Mouse (Mus musculus): ENCODE data around the gene Crybb2.
A peak's percentile ranks its signal among the peaks of the same experiment; 100 is the strongest.

The Crybb2 gene

DNA sequence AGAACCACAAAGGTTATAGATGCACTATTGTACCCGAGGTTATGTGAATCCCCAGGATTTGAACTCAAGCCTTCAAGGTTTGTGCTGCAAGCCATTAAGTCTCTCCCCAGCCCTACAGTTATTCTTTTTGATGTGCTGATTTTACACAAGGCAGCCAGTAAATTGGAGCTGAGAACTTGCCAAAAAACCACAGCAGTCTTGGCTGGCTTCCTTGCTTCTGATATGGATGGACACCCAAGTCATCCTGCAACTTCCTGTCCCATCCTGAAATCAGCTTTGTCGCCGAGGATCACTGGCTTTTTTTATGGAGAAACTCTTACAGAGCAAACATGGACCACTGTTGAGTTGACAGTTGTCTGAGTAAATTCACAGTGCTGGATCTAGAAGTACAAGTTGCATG lies 39.8 kb downstream of the Crybb2 start:
- DNase-seq, result no peak

GRCm38 (mm10) chr5:113026706-113027105 lies 43.2 kb downstream of the Crybb2 start:
- DNase-seq, result no peak

GRCm38 (mm10) chr5:113024154-113024764 lies 45.7 kb downstream of the Crybb2 start:
- peak; percentile 96 for DNase-seq

- no peak for DNase-seq
Measured at GRCm38 (mm10) chr5:113018190-113018589, 51.7 kb downstream of the Crybb2 start.

DNA sequence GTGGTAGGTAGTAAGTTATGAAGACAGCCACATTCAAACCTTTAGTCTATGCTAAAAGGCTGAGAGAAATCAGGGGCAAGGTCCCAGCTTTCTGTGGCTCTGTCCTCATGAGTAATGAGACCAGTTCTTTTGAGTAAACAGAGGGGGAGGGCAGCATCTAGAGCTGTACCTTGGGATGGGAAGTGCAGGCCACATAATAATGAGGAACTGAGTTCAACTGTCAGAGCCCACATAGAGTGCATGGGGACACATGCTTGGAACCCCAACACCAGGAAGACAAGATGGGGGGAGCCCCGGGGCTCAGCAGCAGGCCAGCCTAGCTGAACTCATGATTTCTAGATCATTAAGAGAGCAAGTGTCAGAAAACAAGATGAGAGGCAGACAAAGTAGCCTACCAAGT lies 52.9 kb downstream of the Crybb2 start:
- no peak for DNase-seq

DNA sequence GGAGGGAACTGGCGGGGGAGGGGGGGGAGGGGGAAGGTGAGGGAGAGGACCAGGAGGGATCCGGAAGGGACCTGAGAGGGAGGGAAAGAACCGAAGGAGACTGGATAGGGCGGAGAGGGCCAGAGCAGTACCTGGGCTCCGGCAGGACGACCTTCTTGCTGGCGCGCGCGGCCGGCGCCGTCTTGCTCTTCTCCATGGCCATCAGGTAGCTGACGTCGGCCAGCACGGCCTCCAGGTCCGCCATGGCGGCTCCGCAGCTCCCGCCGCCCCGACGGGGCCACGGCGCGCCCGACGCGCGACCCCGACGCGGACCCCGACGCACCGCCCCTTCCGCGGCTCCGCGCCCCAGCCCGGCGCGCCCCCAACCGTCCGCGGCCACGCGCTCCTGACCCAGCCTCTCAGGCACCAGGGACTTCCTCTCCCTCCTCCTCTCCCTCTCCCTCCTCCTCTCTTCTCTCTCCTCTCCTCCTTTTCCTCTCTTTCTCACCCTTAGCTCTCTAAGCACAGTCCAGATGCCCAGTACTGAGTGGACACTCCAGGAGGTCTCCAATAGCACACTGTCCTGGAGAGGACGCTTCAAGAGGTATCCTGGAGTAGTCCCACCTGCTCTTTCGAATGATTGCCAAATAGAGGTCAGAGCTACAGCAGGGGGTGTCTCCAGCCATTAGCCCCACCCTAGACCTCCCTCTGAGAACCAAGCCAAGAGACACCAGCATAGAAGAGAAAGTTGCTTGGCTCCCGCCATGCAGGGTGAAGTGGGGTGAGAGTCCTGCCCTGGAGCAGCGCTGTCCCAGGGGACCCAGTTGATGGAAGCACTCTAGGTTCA lies 54.5 kb downstream of the Crybb2 start, which contains the start of gene Grk3:
TSS of gene Grk3 (minus strand) at position 556 of the 826 bp plus-strand sequence.
- peak; percentile 97 for DNase-seq

- peak; percentile 92 for DNase-seq
Measured at GRCm38 (mm10) chr5:113014808-113015235, 55.1 kb downstream of the Crybb2 start.

GRCm38 (mm10) chr5:113014111-113014807 lies 55.7 kb downstream of the Crybb2 start:
- no peak for DNase-seq

DNA sequence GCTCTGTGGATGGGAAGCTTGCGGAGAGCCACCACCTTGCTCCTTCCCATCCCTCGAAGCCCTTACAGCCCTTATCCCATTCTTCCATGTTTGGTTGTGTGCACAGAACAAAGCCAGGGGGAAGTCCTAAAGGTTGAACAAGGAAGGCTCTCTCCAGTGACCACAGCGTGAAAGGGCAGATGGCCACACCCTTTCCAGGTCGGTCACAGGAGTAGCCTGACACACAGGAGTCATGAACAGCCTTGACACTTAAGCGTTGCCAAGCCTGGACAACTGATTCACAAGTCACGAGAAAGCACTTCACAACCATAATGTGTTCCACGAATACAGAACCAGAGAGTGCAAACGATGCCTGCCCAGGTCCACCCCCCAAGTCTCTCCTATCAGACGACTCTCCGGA lies 58.0 kb downstream of the Crybb2 start:
- no peak for DNase-seq

- no peak for DNase-seq
Measured at GRCm38 (mm10) chr5:113009183-113009820, 60.6 kb downstream of the Crybb2 start.

GRCm38 (mm10) chr5:113008496-113008895 lies 61.4 kb downstream of the Crybb2 start:
- DNase-seq, result no peak

Measured in heart, adult 11 months (tissue).